Mouse (Mus musculus): Measurements from ENCODE around the gene Khk. TPM values are rescaled to one million over a fixed set of nuclear protein-coding genes. Genes with fewer than 3 reads are reported as not detected.
"Not testable (repeated sequence)": the region's sequence is repeated elsewhere in the genome, so short reads cannot be mapped to it uniquely, and the experiment has no call there.

The Khk gene
- polyA plus RNA-seq (2021) = 45.3 TPM

- in situ Hi-C loops (cut with MboI; ENCODE audit: low pct_unique_long_range_greater_than_20kb) = no loop called here
- TF ChIP-seq CTCF (IDR thresholded peaks at IDR 0.05) = no peak
- DNase-seq (ENCODE audit: low read depth, low spot score) (no peak), ATAC-seq (peak; percentile 77)
- ChIA-PET POLR2A (interaction anchor here (0.5 to 1.9 kb wide), 8 partner anchors 28 to 110 kb away, joined by 3 to 7 read pairs (median 4); partner anchors contain the start of gene Agbl5), CTCF (interaction anchor here (1.0 to 4.1 kb wide), 18 partner anchors 8 to 128 kb away, joined by 3 to 24 read pairs (median 5); partner anchors contain the start of genes Preb and Slc5a6)
- no peaks in the 10 kb centered on the region for H3K27me3 ChIP-seq
Observed at GRCm38 (mm10) chr5:30921256-30922033, at the start of gene Khk. TSS of gene Khk (plus strand) at chr5:30921431.

GRCm38 (mm10) chr5:30872574-30872973 lies 48.7 kb upstream of the Khk start:
- POLR2A ChIA-PET = no interaction called here
- CTCF ChIA-PET = interaction anchor here (0.9 to 1.5 kb wide), 2 partner anchors 17 to 18 kb away, joined by 3 read pairs; no protein-coding TSS in a partner anchor

GRCm38 (mm10) chr5:30874365-30874764 lies 46.9 kb upstream of the Khk start:
- POLR2A ChIA-PET = interaction anchor here (0.6 to 1.1 kb wide), 2 partner anchors 13 kb away, joined by 3 read pairs; no protein-coding TSS in a partner anchor
- in situ Hi-C loops (cut with MboI; ENCODE audit: low pct_unique_long_range_greater_than_20kb) = no loop called here

More at GRCm38 (mm10) chr5:30872574-30872973, 48.7 kb upstream of the Khk start:
- ATAC-seq (no peak), DNase-seq (ENCODE audit: low read depth, low spot score) (no peak)
- TF ChIP-seq CTCF (IDR thresholded peaks at IDR 0.05) = no peak
- in situ Hi-C loops (cut with MboI; ENCODE audit: low pct_unique_long_range_greater_than_20kb) = no loop called here
- H3K27me3 ChIP-seq = no peaks in the 10 kb centered on the region

GRCm38 (mm10) chr5:30878616-30879015 lies 42.6 kb upstream of the Khk start:
- in situ Hi-C loops (cut with MboI; ENCODE audit: low pct_unique_long_range_greater_than_20kb) = no loop called here
- TF ChIP-seq CTCF (IDR thresholded peaks at IDR 0.05) = no peak
- CTCF ChIA-PET = no interaction called here
- no peaks in the 10 kb centered on the region for H3K27me3 ChIP-seq
- POLR2A ChIA-PET = interaction anchor here (0.7 kb wide), 1 partner anchor 34 kb away, joined by 7 read pairs; no protein-coding TSS in a partner anchor
- DNase-seq (ENCODE audit: low read depth, low spot score) (no peak), ATAC-seq (no peak)

More at GRCm38 (mm10) chr5:30874365-30874764, 46.9 kb upstream of the Khk start:
- CTCF ChIA-PET = interaction anchor here (1.2 to 1.5 kb wide), 4 partner anchors 9 to 68 kb away, joined by 3 to 6 read pairs (median 4); partner anchors contain the start of gene Agbl5
- DNase-seq (ENCODE audit: low read depth, low spot score) (no peak), ATAC-seq (no peak)
- no peak for TF ChIP-seq CTCF (IDR thresholded peaks at IDR 0.05)
- H3K27me3 ChIP-seq = no peaks in the 10 kb centered on the region

GRCm38 (mm10) chr5:30879347-30879943 lies 41.8 kb upstream of the Khk start:
- in situ Hi-C loops (cut with MboI; ENCODE audit: low pct_unique_long_range_greater_than_20kb) = no loop called here
- no peak for TF ChIP-seq CTCF (IDR thresholded peaks at IDR 0.05)
- ATAC-seq (no peak), DNase-seq (ENCODE audit: low read depth, low spot score) (no peak)
- ChIA-PET POLR2A (interaction anchor here (1.9 kb wide), 1 partner anchor 11 kb away, joined by 6 read pairs; the partner anchor contains the start of gene Tmem214), CTCF (interaction anchor here (1.2 to 2.2 kb wide), 3 partner anchors 10 to 25 kb away, joined by 4 to 5 read pairs (median 4); no protein-coding TSS in a partner anchor)
- H3K27me3 ChIP-seq = no peaks in the 10 kb centered on the region

GRCm38 (mm10) chr5:30881839-30882238 lies 39.4 kb upstream of the Khk start:
- in situ Hi-C loops (cut with MboI; ENCODE audit: low pct_unique_long_range_greater_than_20kb); POLR2A ChIA-PET; H3K27me3 ChIP-seq; CTCF ChIA-PET; ATAC-seq; DNase-seq (ENCODE audit: low read depth, low spot score): not testable (repeated sequence)

- DNase-seq (ENCODE audit: low read depth, low spot score) (no peak), ATAC-seq (no peak)
- POLR2A ChIA-PET = interaction anchor here (0.6 to 0.7 kb wide), 2 partner anchors 10 to 80 kb away, joined by 3 read pairs; no protein-coding TSS in a partner anchor
- CTCF ChIA-PET = interaction anchor here (1.3 kb wide), 1 partner anchor 40 kb away, joined by 3 read pairs; no protein-coding TSS in a partner anchor
- in situ Hi-C loops (cut with MboI; ENCODE audit: low pct_unique_long_range_greater_than_20kb) = no loop called here
- H3K27me3 ChIP-seq = no peaks in the 10 kb centered on the region
- TF ChIP-seq CTCF (IDR thresholded peaks at IDR 0.05) = no peak
Observed at GRCm38 (mm10) chr5:30886209-30886608, 35.0 kb upstream of the Khk start.

- no peak for TF ChIP-seq CTCF (IDR thresholded peaks at IDR 0.05)
- in situ Hi-C loops (cut with MboI; ENCODE audit: low pct_unique_long_range_greater_than_20kb) = no loop called here
- POLR2A ChIA-PET = interaction anchor here (0.6 to 10.4 kb wide), 6 partner anchors 11 to 113 kb away, joined by 3 to 91 read pairs (median 3); partner anchors contain the start of gene Ost4
- CTCF ChIA-PET = interaction anchor here (1.2 to 3.2 kb wide), 4 partner anchors 10 to 39 kb away, joined by 3 to 14 read pairs (median 4); partner anchors contain the start of gene Khk
- ATAC-seq = no peak
- H3K27me3 ChIP-seq = no peaks in the 10 kb centered on the region
- DNase-seq (ENCODE audit: low read depth, low spot score) = no peak
Observed at GRCm38 (mm10) chr5:30886731-30887130, 34.5 kb upstream of the Khk start.

- peak; percentile 66 for ATAC-seq
- no peak for TF ChIP-seq CTCF (IDR thresholded peaks at IDR 0.05)
Observed at GRCm38 (mm10) chr5:30887331-30887761, 33.9 kb upstream of the Khk start.

GRCm38 (mm10) chr5:30887858-30888336 lies 33.3 kb upstream of the Khk start:
- no peaks in the 10 kb centered on the region for H3K27me3 ChIP-seq
- ATAC-seq (peak; percentile 64), DNase-seq (ENCODE audit: low read depth, low spot score) (peak; percentile 95)
- CTCF ChIA-PET = interaction anchor here (1.2 to 3.9 kb wide), 6 partner anchors 9 to 33 kb away, joined by 3 to 17 read pairs (median 5); partner anchors contain the start of gene Khk
- in situ Hi-C loops (cut with MboI; ENCODE audit: low pct_unique_long_range_greater_than_20kb) = no loop called here
- POLR2A ChIA-PET = interaction anchor here (0.6 to 10.4 kb wide), 11 partner anchors 13 to 286 kb away, joined by 3 to 91 read pairs (median 3); partner anchors contain the start of gene Ost4
- no peak for TF ChIP-seq CTCF (IDR thresholded peaks at IDR 0.05)

More at GRCm38 (mm10) chr5:30887331-30887761, 33.9 kb upstream of the Khk start:
- in situ Hi-C loops (cut with MboI; ENCODE audit: low pct_unique_long_range_greater_than_20kb) = no loop called here
- ChIA-PET CTCF (interaction anchor here (1.2 to 3.2 kb wide), 6 partner anchors 9 to 39 kb away, joined by 3 to 14 read pairs (median 4); partner anchors contain the start of gene Khk), POLR2A (interaction anchor here (0.6 to 10.4 kb wide), 11 partner anchors 13 to 112 kb away, joined by 3 to 91 read pairs (median 3); partner anchors contain the start of gene Ost4)
- no peaks in the 10 kb centered on the region for H3K27me3 ChIP-seq
- peak; percentile 79 for DNase-seq (ENCODE audit: low read depth, low spot score)
